Mouse (Mus musculus) hindbrain, embryonic 16.5 days (tissue): Measurements from ENCODE around the gene Krtap9-5. TPM values are rescaled to one million over a fixed set of nuclear protein-coding genes. Genes with fewer than 3 reads are reported as not detected.

Experiments
- ATAC-seq: fragments of 200-750 bp; cut with Nextera tagmentation; 2 replicates; pipeline ENCODE4 v1.8.0; 2017; ENCODE audit warnings: moderate TSS enrichment, moderate library complexity
- H3K27ac ChIP-seq: fragments of 300-500 bp; sonication (generic); 2 replicates; pipeline ENCODE4 v1.5.1; 2014; ENCODE audit warnings: low read depth, mild to moderate bottlenecking, control low read depth, low read length, moderate library complexity
- H3K27me3 ChIP-seq: fragments of 300-500 bp; sonication (generic); replicated peaks from 2 replicates; pipeline ENCODE4 v1.6.1; 2014; ENCODE audit warnings: low read length; ENCODE audit not compliant: control insufficient read depth, insufficient read depth
- H3K36me3 ChIP-seq: fragments of 300-500 bp; sonication (generic); 2 replicates; pipeline ENCODE4 v1.6.1; 2014; ENCODE audit warnings: mild to moderate bottlenecking, low read length, moderate library complexity, mixed read lengths; ENCODE audit not compliant: control insufficient read depth, insufficient read depth
- H3K4me1 ChIP-seq: fragments of 300-500 bp; sonication (generic); 2 replicates; pipeline ENCODE4 v1.6.1; 2014; ENCODE audit warnings: low read depth, low read length; ENCODE audit not compliant: control insufficient read depth, insufficient read depth
- H3K4me2 ChIP-seq: fragments of 300-500 bp; sonication (generic); 2 replicates; pipeline ENCODE4 v1.6.1; 2014; ENCODE audit warnings: mild to moderate bottlenecking, low read length, control low read depth, moderate library complexity
- H3K4me3 ChIP-seq: fragments of 300-500 bp; sonication (generic); 2 replicates; pipeline ENCODE4 v1.5.1; 2014; ENCODE audit warnings: mild to moderate bottlenecking, low read length, control low read depth, moderate library complexity
- H3K9ac ChIP-seq: fragments of 300-500 bp; sonication (generic); 2 replicates; pipeline ENCODE4 v1.6.1; 2014; ENCODE audit warnings: low read depth, mild to moderate bottlenecking, control low read depth, low read length, moderate library complexity
- H3K9me3 ChIP-seq: fragments of 300-500 bp; sonication (generic); 2 replicates; pipeline ENCODE4 v1.6.1; 2014; ENCODE audit warnings: mild to moderate bottlenecking, low read length, moderate library complexity; ENCODE audit not compliant: control insufficient read depth
- WGBS: fragments of 180-500 bp; shearing (Covaris S2); extraction: QIAGEN DNeasy Blood & Tissue Kit; methylation state at CpG from one replicate; pipeline ENCODE4 v1.1.7; 2014; 5-methylcytosine and 5-hydroxymethylcytosine counted together
- polyA plus RNA-seq: library from polyadenylated mRNA; unstranded; fragments of >200 nt; fragmentation: Nextera tagmentation; extraction: Ambion mirVana; gene quantifications from 2 replicates; pipeline ENCODE4 v1.2.1, GENCODE M21; 2015

Gene Krtap9-5
- polyA plus RNA-seq, 1 experiment from 2014 or later: not detected

GRCm38 (mm10) chr11:99999091-99999490, 50.8 kb downstream of the Krtap9-5 start:
- Histone ChIP-seq H3K27ac (no peak overlapping the region), H3K36me3 (no peaks in the 10 kb centered on the region), H3K4me1 (no peaks in the 10 kb centered on the region), H3K9me3 (0 out of 2 replicates have a peak, but pooled peaks cover 3% of the 10 kb centered on the region), H3K4me2 (no peak overlapping the region), H3K27me3 (no peaks in the 10 kb centered on the region), H3K4me3 (no peak overlapping the region), H3K9ac (no peak overlapping the region)
- 95% methylated on average over 7 of the region's 7 CpGs for WGBS
- ATAC-seq: no peak

Other genes with a start within 250 kb of the Krtap9-5 start
- not detected in 2 replicates for gene Gm14180, start 214.2 kb upstream of the Krtap9-5 start, polyA plus RNA-seq
- not detected in 2 replicates for gene Gm11595, start 175.6 kb upstream of the Krtap9-5 start, polyA plus RNA-seq
- gene Krtap4-8, start 167.8 kb upstream of the Krtap9-5 start, polyA plus RNA-seq: not detected in 2 replicates
- gene Krtap4-9, start 163.3 kb upstream of the Krtap9-5 start, polyA plus RNA-seq: not detected in 2 replicates
- not detected in 2 replicates for gene Gm11596, start 155.0 kb upstream of the Krtap9-5 start, polyA plus RNA-seq
- not detected in 2 replicates for gene Gm11569, start 149.5 kb upstream of the Krtap9-5 start, polyA plus RNA-seq
- not detected in 2 replicates for gene Gm11554, start 144.0 kb upstream of the Krtap9-5 start, polyA plus RNA-seq
- gene Krtap4-13, start 138.6 kb upstream of the Krtap9-5 start, polyA plus RNA-seq: not detected in 2 replicates
- gene Gm11564, start 132.8 kb upstream of the Krtap9-5 start, polyA plus RNA-seq: not detected in 2 replicates
- gene 2300003K06Rik, start 110.4 kb upstream of the Krtap9-5 start, polyA plus RNA-seq: not detected in 2 replicates
- gene Krtap4-16, start 96.9 kb upstream of the Krtap9-5 start, polyA plus RNA-seq: not detected in 2 replicates
- not detected in 2 replicates for gene Gm11568, start 90.6 kb upstream of the Krtap9-5 start, polyA plus RNA-seq
- not detected in 2 replicates for gene Gm11559, start 84.0 kb upstream of the Krtap9-5 start, polyA plus RNA-seq
- gene Krtap9-1, start 75.1 kb upstream of the Krtap9-5 start, polyA plus RNA-seq: not detected in 2 replicates
- not detected in 2 replicates for gene Gm11567, start 69.3 kb upstream of the Krtap9-5 start, polyA plus RNA-seq
- gene Krtap31-1, start 40.6 kb upstream of the Krtap9-5 start, polyA plus RNA-seq: not detected in 2 replicates
- gene Gm11565, start 33.7 kb upstream of the Krtap9-5 start, polyA plus RNA-seq: not detected in 2 replicates
- gene Krtap31-2, start 12.2 kb upstream of the Krtap9-5 start, polyA plus RNA-seq: not detected in 2 replicates
- gene Krtap29-1, start 30.6 kb downstream of the Krtap9-5 start, polyA plus RNA-seq: not detected in 2 replicates
- 0.15 TPM in 1 of 2 replicates, not detected in the other for gene Krtap16-1, start 38.1 kb downstream of the Krtap9-5 start, polyA plus RNA-seq
- 1.1 and 1.7 TPM in 2 replicates for gene Krtap17-1, start 45.5 kb downstream of the Krtap9-5 start, polyA plus RNA-seq
- not detected in 2 replicates for gene Krt33a, start 67.7 kb downstream of the Krtap9-5 start, polyA plus RNA-seq
- 0.12 and 0.13 TPM in 2 replicates for gene Krt33b, start 81.4 kb downstream of the Krtap9-5 start, polyA plus RNA-seq
- gene Krt34, start 93.1 kb downstream of the Krtap9-5 start, polyA plus RNA-seq: not detected in 2 replicates
- not detected in 2 replicates for gene Krt31, start 102.1 kb downstream of the Krtap9-5 start, polyA plus RNA-seq
- not detected in 2 replicates for gene Krt32, start 139.8 kb downstream of the Krtap9-5 start, polyA plus RNA-seq
- gene Krt35, start 147.8 kb downstream of the Krtap9-5 start, polyA plus RNA-seq: not detected in 2 replicates
- gene Krt36, start 157.2 kb downstream of the Krtap9-5 start, polyA plus RNA-seq: not detected in 2 replicates
- gene Krt13, start 173.1 kb downstream of the Krtap9-5 start, polyA plus RNA-seq: 0.09 and 0.26 TPM in 2 replicates
- gene Krt15, start 187.5 kb downstream of the Krtap9-5 start, polyA plus RNA-seq: 0.69 and 1.0 TPM in 2 replicates
- gene Krt19, start 200.2 kb downstream of the Krtap9-5 start, polyA plus RNA-seq: 2.3 and 3.0 TPM in 2 replicates
- gene Krt9, start 244.8 kb downstream of the Krtap9-5 start, polyA plus RNA-seq: 0.08 TPM in 1 of 2 replicates, not detected in the other